Mouse (Mus musculus) A20 (cell line): Measurements from ENCODE around the gene Abi2.
"Not testable (repeated sequence)": the region's sequence is repeated elsewhere in the genome, so short reads cannot be mapped to it uniquely, and the experiment has no call there.

ENCODE experiments used
- DNase-seq: peaks from one replicate; pipeline ENCODE4 v3.0.0-alpha.2; 2011; ENCODE audit warnings: low read depth, low spot score

The Abi2 gene

GRCm38 (mm10) chr1:60409168-60409828 lies at the start of gene Abi2:
Gene Abi2 (plus strand): TSS chr1:60409619.
- peak; percentile 86 for DNase-seq

GRCm38 (mm10) chr1:60361626-60362025 lies 47.8 kb upstream of the Abi2 start:
- peak; percentile 44 for DNase-seq

- DNase-seq = no peak
These were observed 32.9 kb upstream of the Abi2 start for GRCm38 (mm10) chr1:60376556-60376955.

- no peak for DNase-seq
These were observed 27.5 kb upstream of the Abi2 start for GRCm38 (mm10) chr1:60381910-60382309.

- DNase-seq = no peak
These were observed 4.6 kb upstream of the Abi2 start for GRCm38 (mm10) chr1:60404848-60405247.

GRCm38 (mm10) chr1:60408501-60409167 lies 785 bp upstream of the Abi2 start:
- DNase-seq = no peak

GRCm38 (mm10) chr1:60409928-60410817 lies 754 bp downstream of the Abi2 start:
- peak; percentile 69 for DNase-seq

- no peak for DNase-seq
These were observed 7.3 kb downstream of the Abi2 start for GRCm38 (mm10) chr1:60416724-60417123.

- no peak for DNase-seq
These were observed 14.5 kb downstream of the Abi2 start for GRCm38 (mm10) chr1:60423882-60424281.

GRCm38 (mm10) chr1:60428341-60428740 lies 18.9 kb downstream of the Abi2 start:
- no peak for DNase-seq

- DNase-seq = peak; percentile 41
These were observed 19.5 kb downstream of the Abi2 start for GRCm38 (mm10) chr1:60428932-60429331.

- DNase-seq = no peak
These were observed 22.1 kb downstream of the Abi2 start for GRCm38 (mm10) chr1:60431531-60431930.

- DNase-seq = no peak
These were observed 23.1 kb downstream of the Abi2 start for GRCm38 (mm10) chr1:60432497-60432896.

- DNase-seq = not testable (repeated sequence)
These were observed 32.0 kb downstream of the Abi2 start for GRCm38 (mm10) chr1:60441438-60441837.

GRCm38 (mm10) chr1:60447067-60447466 lies 37.6 kb downstream of the Abi2 start:
- DNase-seq = no peak

- DNase-seq = no peak
These were observed 40.5 kb downstream of the Abi2 start for GRCm38 (mm10) chr1:60449896-60450295.

- DNase-seq = no peak
These were observed 51.2 kb downstream of the Abi2 start for GRCm38 (mm10) chr1:60460623-60461022.

GRCm38 (mm10) chr1:60469491-60469890 lies 60.1 kb downstream of the Abi2 start:
- no peak for DNase-seq

- no peak for DNase-seq
These were observed 61.1 kb downstream of the Abi2 start for GRCm38 (mm10) chr1:60470541-60470940.

GRCm38 (mm10) chr1:60481561-60481960 lies 72.1 kb downstream of the Abi2 start:
- no peak for DNase-seq

- no peak for DNase-seq
These were observed 73.5 kb downstream of the Abi2 start for GRCm38 (mm10) chr1:60482881-60483280.

- no peak for DNase-seq
These were observed 76.2 kb downstream of the Abi2 start for GRCm38 (mm10) chr1:60485649-60486048.
